Mouse (Mus musculus) megakaryocyte, embryonic 14.5 days (primary cell): ENCODE measurements around the gene Pafah1b1. TPM values are rescaled to one million over a fixed set of nuclear protein-coding genes. Genes with fewer than 3 reads are reported as not detected.

ENCODE experiments used
- H3K27me3 ChIP-seq: replicated peaks from 2 replicates; pipeline ENCODE3; 2012; ENCODE audit warnings: inconsistent platforms
- H3K36me3 ChIP-seq: replicated peaks from 2 replicates; pipeline ENCODE3; 2012; ENCODE audit warnings: low read length, inconsistent platforms, mixed read lengths
- H3K4me1 ChIP-seq: 2 replicates; pipeline ENCODE4 v1.6.1; 2012; ENCODE audit warnings: inconsistent platforms
- H3K4me3 ChIP-seq: replicated peaks from 2 replicates; pipeline ENCODE3; 2012; ENCODE audit warnings: moderate library complexity, mild to moderate bottlenecking, inconsistent platforms
- H3K9me3 ChIP-seq: 2 replicates; pipeline ENCODE4 v1.6.1; 2012; ENCODE audit warnings: inconsistent platforms
- FLI1 ChIP-seq: IDR thresholded peaks from 2 replicates; pipeline ENCODE4 v1.6.1; 2012; ENCODE audit warnings: low read length, inconsistent platforms, mixed read lengths
- GATA1 ChIP-seq: IDR thresholded peaks from 3 replicates; pipeline ENCODE4 v1.6.1; 2012; ENCODE audit warnings: mixed read lengths, low read length, inconsistent platforms, borderline replicate concordance
- polyA plus RNA-seq: library from polyadenylated mRNA; stranded (reverse); fragments of >175 nt; gene quantifications from 2 replicates; pipeline ENCODE4 v1.2.3, GENCODE M21; 2012; ENCODE audit warnings: low replicate concordance; ENCODE audit not compliant: insufficient read depth

The Pafah1b1 gene
- polyA plus RNA-seq, 1 experiment = 10.5 TPM

DNA sequence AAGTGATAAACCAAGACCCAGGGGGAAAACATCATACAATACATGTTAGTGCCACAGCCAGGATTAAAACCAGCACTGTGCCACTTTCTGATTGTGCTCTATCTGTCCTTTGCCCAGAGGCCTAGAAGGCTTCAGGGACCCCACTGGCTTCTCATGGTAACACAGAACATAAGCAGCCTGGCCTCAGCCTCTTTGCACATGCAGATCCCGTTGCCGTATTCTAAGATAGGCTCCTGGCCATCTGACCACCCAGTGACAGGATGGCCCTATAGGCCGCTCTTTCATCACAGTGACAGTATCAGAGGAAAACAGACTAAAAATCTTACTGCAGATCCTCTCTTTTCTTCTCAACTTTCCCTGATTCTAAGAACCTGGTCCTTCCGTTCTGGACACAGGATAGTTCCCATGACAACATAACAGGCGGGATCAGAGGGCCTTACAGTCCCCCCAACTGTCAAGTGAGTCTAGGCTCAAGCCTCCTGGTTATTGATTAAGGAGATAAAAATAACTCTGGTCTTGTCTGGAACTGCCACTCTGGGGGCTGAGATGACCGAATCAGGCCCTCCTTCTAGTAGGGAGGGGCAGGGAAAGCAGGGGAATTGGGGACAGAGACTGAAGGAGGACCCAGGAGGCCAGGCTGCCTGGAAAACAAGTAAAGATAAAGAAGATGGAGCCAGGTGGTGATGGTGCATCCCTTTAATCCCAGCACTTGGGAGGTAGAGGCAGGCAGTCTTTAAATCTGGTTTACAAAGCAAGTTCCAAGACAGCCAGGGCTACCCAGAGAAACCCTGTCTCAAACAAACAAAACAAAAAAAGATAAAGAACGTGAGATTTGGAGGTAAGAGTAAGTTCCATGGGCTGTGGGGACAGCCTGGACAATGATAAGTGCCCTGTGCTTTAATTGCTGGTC is 92.3 kb downstream of the Pafah1b1 start:
- H3K36me3 ChIP-seq = no peaks in the 10 kb centered on the region
- TF ChIP-seq GATA1 (no peak), FLI1 (no peak)
- H3K9me3 ChIP-seq = peaks cover 4% of the 10 kb centered on the region; the same call in 1 of the 2 replicates
- peaks cover 6% of the 10 kb centered on the region for H3K4me1 ChIP-seq
- H3K27me3 ChIP-seq = peaks cover 21% of the 10 kb centered on the region
- no peak overlapping the region for H3K4me3 ChIP-seq

DNA sequence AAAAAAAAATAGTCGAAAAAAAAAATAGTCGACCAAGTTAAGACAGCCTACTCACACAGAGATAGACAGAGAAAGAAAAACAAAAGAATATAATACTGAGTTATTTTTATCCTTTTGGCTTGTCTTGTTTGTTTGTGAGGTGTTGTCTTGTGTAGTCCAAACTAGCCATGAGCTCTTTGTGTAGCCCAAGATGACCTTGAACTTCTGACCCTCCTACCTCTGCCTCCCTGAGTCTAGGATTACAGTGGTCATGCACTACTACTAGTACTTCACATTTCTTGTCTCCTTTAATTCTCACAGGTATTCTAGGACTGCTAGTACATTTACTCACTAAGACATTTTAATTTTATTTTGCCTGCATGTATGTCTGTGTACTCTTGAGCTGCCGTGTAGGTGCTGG is 97.0 kb downstream of the Pafah1b1 start:
- H3K9me3 ChIP-seq = peaks cover 32% of the 10 kb centered on the region
- no peak overlapping the region for H3K4me3 ChIP-seq
- H3K36me3 ChIP-seq = no peaks in the 10 kb centered on the region
- TF ChIP-seq FLI1 = no peak
- no peak for TF ChIP-seq GATA1
- peaks cover 19% of the 10 kb centered on the region for H3K27me3 ChIP-seq
- peaks cover 21% of the 10 kb centered on the region for H3K4me1 ChIP-seq

DNA sequence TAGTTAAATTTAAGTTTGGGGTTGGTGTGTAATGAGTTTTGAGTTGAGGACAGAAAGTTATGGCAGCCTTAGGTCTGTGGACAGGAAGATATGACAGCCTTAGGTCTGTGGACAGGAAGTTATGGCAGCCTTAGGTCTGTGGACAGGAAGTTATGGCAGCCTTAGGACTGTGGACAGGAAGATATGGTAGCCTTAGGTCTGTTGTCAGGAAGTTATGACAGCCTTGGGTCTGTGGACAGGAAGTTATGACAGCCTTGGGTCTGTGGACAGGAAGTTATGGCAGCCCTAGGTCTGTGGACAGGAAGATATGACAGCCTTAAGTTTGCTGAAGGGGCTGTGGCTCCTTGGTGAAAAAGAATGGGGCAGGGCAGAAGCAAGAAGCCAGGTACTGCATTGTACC is 99.1 kb downstream of the Pafah1b1 start:
- Histone ChIP-seq H3K36me3 (no peaks in the 10 kb centered on the region), H3K4me1 (peaks cover 34% of the 10 kb centered on the region), H3K9me3 (peaks cover 32% of the 10 kb centered on the region), H3K27me3 (peaks cover 31% of the 10 kb centered on the region), H3K4me3 (no peak overlapping the region)
- TF ChIP-seq GATA1 (no peak), FLI1 (no peak)

Other genes with a start within 250 kb of the Pafah1b1 start
- gene Rap1gap2, start 113.8 kb downstream of the Pafah1b1 start, polyA plus RNA-seq = 0.42 and 0.81 TPM in 2 replicates
- gene Ccdc92b, start 105.1 kb downstream of the Pafah1b1 start, polyA plus RNA-seq = 0.06 and 0.41 TPM in 2 replicates
- gene Cluh, start 75.2 kb downstream of the Pafah1b1 start, polyA plus RNA-seq = 2.1 and 8.3 TPM in 2 replicates
- gene Mettl16, start 46.2 kb upstream of the Pafah1b1 start, polyA plus RNA-seq = 0.32 and 10.4 TPM in 2 replicates
- gene Mnt, start 106.2 kb upstream of the Pafah1b1 start, polyA plus RNA-seq = 59.1 and 85.0 TPM in 2 replicates
- 3.6 and 5.7 TPM in 2 replicates for gene Sgsm2, start 172.4 kb upstream of the Pafah1b1 start, polyA plus RNA-seq
- gene Tsr1, start 173.4 kb upstream of the Pafah1b1 start, polyA plus RNA-seq = 6.4 TPM in 1 of 2 replicates, not detected in the other
- 30.5 and 35.3 TPM in 2 replicates for gene Smg6, start 201.2 kb upstream of the Pafah1b1 start, polyA plus RNA-seq
- 1.3 TPM in 1 of 2 replicates, not detected in the other for gene Srr, start 201.3 kb upstream of the Pafah1b1 start, polyA plus RNA-seq